Mouse (Mus musculus): Measurements from ENCODE around the gene Smarca1. TPM values are rescaled to one million over a fixed set of nuclear protein-coding genes. Genes with fewer than 3 reads are reported as not detected.
A peak's percentile ranks its signal among the peaks of the same experiment; 100 is the strongest.

Smarca1 gene
- polyA plus RNA-seq, 1 experiment: not detected

DNA sequence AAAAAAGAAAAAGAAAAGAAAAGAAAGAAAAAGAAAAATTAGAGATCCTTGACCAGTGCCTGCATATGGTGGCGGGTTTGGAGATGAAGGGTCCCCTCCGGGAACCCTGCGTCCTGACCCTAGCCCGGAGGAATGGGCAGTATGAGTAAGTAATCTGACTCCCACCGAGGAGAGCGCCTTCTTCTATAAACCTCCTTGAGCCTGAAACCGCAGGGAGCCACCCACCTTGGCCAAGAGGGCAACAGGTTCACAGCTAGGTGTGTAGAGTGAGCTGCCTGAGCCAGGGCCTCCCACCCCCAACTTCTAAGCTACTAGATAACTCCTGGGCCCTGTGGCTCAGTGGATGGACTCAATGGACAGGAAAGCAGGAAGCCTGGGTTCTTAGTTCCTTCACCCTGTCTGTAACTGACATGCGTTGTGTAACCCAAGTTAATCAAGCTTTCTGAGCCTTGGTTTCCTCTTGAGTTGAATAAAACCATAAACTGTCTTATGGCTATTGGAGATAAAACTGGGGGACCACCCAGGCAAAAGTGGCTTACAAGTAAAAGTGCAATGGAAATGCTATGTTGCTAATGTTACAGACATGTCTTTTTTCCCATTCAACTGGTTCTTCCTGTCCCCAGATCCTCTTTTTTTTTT is 20.2 kb upstream of the Smarca1 start:
- no peak for TF ChIP-seq TAL1 (IDR thresholded peaks at IDR 0.05; ENCODE audit: low read length)
- TF ChIP-seq GATA1 (IDR thresholded peaks at IDR 0.05; ENCODE audit: low read length): no peak
- Histone ChIP-seq H3K9me3 (ENCODE audit: control insufficient read depth, low read length) (no peaks in the 10 kb centered on the region), H3K27me3 (ENCODE audit: control insufficient read depth) (no peaks in the 10 kb centered on the region), H3K4me3 (replicated peaks) (peak overlapping the region; percentile 69), H3K36me3 (ENCODE audit: control insufficient read depth) (no peaks in the 10 kb centered on the region), H3K4me1 (ENCODE audit: control insufficient read depth) (peaks cover 7% of the 10 kb centered on the region)

DNA sequence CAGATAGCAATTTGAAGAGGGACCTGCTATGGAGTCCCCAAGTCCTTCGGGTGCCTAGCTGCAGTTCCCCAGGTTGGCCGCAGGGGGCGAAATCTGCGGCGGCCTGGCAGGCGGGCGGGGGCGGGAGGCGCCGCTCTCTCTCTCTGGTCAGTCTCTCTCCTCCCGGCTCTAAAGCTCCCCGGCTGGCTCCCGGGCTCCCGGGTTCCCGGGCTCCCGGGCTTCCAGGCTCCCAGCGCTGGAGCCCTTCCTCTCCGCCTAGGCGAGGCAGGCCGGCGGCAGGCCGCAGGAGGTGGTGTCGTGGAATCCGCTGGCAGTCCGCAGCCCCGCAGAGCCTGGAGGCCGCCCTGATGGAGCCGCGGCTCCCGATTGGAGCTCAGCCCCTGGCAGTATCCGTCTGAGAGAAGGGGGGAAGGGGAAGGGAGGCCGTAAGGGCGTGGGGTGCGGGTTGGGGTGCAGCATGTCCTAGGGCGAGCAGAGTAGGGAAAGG is 19.6 kb upstream of the Smarca1 start, which contains the start of gene Ocrl:
Gene Ocrl (plus strand): TSS at position 82 of the 487 bp plus-strand sequence.
- H3K9me3 ChIP-seq (ENCODE audit: control insufficient read depth, low read length): no peaks in the 10 kb centered on the region
- no peaks in the 10 kb centered on the region for H3K27me3 ChIP-seq (ENCODE audit: control insufficient read depth)
- no peaks in the 10 kb centered on the region for H3K36me3 ChIP-seq (ENCODE audit: control insufficient read depth)
- TF ChIP-seq GATA1 (IDR thresholded peaks at IDR 0.05; ENCODE audit: low read length): no peak
- TF ChIP-seq TAL1 (IDR thresholded peaks at IDR 0.05; ENCODE audit: low read length): no peak
- H3K4me3 ChIP-seq (replicated peaks): peak within 1 kb of the TSS; percentile 69
- H3K4me1 ChIP-seq (ENCODE audit: control insufficient read depth): peaks cover 7% of the 10 kb centered on the region

DNA sequence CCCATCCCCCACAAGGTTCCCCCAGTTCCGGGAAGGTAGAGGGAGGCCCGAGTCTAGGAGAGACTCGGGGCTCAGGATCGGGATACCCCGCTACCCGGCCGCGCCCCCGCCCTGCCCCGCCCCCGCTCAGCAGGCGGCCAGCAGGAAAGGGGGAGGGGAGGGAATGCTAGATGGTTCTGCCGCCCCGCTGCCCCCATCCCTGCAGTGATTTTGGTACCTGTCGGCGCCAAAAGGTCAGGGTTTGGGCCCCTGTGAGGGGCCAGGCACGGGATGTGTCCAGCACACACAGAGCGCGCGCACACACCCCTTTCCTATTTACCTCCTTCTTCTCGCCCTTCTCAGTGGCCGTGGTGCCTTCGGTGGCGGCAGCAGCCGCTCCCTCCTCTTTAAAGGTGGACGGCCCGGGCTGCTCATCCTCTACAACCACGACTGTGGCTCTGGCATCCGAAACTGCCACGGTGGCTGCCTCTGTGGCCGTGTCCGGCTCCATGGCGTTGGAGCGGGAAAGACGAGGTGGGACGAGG is 805 bp downstream of the Smarca1 start:
- Histone ChIP-seq H3K27me3 (ENCODE audit: control insufficient read depth) (peaks cover 22% of the 10 kb centered on the region), H3K4me1 (ENCODE audit: control insufficient read depth) (no peaks in the 10 kb centered on the region), H3K4me3 (replicated peaks) (peak overlapping the region; percentile 44), H3K36me3 (ENCODE audit: control insufficient read depth) (no peaks in the 10 kb centered on the region), H3K9me3 (ENCODE audit: control insufficient read depth, low read length) (no peaks in the 10 kb centered on the region)
- TF ChIP-seq TAL1 (IDR thresholded peaks at IDR 0.05; ENCODE audit: low read length): no peak

DNA sequence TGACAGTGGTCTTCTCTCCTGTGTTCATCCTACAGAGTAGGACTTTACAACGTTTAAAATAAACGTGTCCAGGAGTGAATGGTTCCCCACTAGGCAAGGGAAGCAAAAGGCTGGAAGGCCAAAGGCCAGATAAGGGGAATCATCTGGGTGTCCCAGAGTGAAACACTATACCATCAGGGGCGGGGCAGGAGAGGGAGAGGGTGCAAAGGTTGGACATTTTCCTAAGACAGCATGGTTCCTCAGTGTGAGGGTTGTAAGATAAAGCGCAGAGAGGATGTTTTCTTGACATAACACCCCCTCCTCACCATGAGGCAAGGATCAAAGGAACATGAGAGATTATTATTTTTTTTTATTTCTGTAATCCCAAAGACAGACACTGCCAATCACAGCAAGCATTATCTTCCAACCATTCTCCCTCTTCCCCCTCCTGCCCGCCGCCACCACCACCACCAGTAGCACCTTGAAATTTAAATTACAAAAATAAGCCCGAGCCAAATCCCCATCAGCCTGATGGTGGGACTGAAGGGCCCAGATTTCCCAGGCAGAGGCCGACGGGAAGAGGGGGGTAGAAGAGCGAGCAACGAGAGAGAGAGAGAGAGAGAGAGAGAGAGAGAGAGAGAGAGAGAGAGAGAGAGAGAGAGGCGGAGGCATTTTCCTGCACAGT is 1.4 kb downstream of the Smarca1 start:
- H3K27me3 ChIP-seq (ENCODE audit: control insufficient read depth): peaks cover 22% of the 10 kb centered on the region
- no peaks in the 10 kb centered on the region for H3K36me3 ChIP-seq (ENCODE audit: control insufficient read depth)
- peak overlapping the region; percentile 16 for H3K4me3 ChIP-seq (replicated peaks)
- TF ChIP-seq TAL1 (IDR thresholded peaks at IDR 0.05; ENCODE audit: low read length) (no peak), GATA1 (IDR thresholded peaks at IDR 0.05; ENCODE audit: low read length) (no peak)
- H3K9me3 ChIP-seq (ENCODE audit: control insufficient read depth, low read length): no peaks in the 10 kb centered on the region
- H3K4me1 ChIP-seq (ENCODE audit: control insufficient read depth): no peaks in the 10 kb centered on the region

DNA sequence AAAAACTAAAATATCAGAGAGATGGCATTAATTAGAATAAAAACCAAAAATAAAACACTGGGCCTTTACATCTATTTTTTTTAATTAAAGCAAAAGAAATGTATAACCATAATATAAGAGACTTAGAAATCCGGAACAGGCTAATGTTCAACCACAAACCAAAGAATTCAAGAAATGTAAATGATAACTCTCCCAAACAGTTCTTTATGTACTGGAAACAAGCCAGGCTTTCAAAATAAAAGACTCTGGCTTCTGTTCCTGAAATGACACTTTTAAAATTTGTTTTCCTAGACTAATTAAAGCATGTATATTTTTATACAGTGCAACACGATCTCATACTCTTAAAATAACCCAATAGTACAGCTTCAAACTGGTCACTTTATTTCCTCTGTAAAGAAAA is 5.4 kb downstream of the Smarca1 start:
- H3K9me3 ChIP-seq (ENCODE audit: control insufficient read depth, low read length): no peaks in the 10 kb centered on the region
- H3K4me1 ChIP-seq (ENCODE audit: control insufficient read depth): no peaks in the 10 kb centered on the region
- TF ChIP-seq TAL1 (IDR thresholded peaks at IDR 0.05; ENCODE audit: low read length) (no peak), GATA1 (IDR thresholded peaks at IDR 0.05; ENCODE audit: low read length) (no peak)
- H3K36me3 ChIP-seq (ENCODE audit: control insufficient read depth): no peaks in the 10 kb centered on the region
- H3K4me3 ChIP-seq (replicated peaks): no peak overlapping the region
- H3K27me3 ChIP-seq (ENCODE audit: control insufficient read depth): peaks cover 13% of the 10 kb centered on the region

DNA sequence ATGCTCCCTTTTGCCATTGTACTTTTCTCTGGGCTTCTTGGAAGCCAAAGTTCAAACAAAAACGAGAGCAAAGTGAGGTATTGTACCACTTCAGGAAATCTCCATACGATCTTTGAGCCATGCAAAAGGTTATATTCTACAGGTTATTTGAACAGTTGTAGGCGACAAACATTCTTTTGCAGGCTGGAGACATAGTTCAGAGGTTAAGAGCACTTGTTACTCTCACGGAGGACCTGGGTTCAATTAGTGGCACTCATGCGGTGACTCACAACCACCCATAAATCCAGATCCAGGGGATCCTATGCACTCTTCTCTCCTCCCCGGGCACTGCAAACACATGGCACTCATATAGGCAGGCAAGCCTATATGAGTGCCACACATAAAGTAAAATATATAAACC is 10.0 kb downstream of the Smarca1 start:
- no peaks in the 10 kb centered on the region for H3K27me3 ChIP-seq (ENCODE audit: control insufficient read depth)
- H3K4me3 ChIP-seq (replicated peaks): no peak overlapping the region
- H3K4me1 ChIP-seq (ENCODE audit: control insufficient read depth): no peaks in the 10 kb centered on the region
- no peaks in the 10 kb centered on the region for H3K36me3 ChIP-seq (ENCODE audit: control insufficient read depth)
- TF ChIP-seq GATA1 (IDR thresholded peaks at IDR 0.05; ENCODE audit: low read length) (no peak), TAL1 (IDR thresholded peaks at IDR 0.05; ENCODE audit: low read length) (no peak)
- H3K9me3 ChIP-seq (ENCODE audit: control insufficient read depth, low read length): no peaks in the 10 kb centered on the region

DNA sequence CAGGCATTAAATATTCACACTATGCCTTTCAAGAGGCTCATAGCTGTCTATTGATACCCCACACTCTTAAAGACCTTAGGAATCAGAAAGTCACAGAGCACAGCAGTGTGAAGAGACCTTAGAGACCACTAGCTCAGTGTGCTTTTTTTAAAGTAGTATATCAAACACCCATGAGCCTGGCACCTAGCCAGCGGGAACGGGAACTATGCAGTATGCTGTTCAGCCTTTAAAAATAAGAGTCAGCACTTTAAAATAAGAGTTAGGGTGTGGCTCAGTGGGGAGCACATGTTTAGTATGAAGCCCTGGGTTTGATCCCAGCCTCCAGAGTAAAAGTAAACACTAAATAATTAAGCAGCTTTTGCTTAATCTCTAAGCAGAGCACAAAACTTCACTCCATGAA is 12.7 kb downstream of the Smarca1 start:
- Histone ChIP-seq H3K9me3 (ENCODE audit: control insufficient read depth, low read length) (no peaks in the 10 kb centered on the region), H3K4me1 (ENCODE audit: control insufficient read depth) (no peaks in the 10 kb centered on the region), H3K36me3 (ENCODE audit: control insufficient read depth) (no peaks in the 10 kb centered on the region), H3K4me3 (replicated peaks) (no peak overlapping the region), H3K27me3 (ENCODE audit: control insufficient read depth) (no peaks in the 10 kb centered on the region)
- no peak for TF ChIP-seq GATA1 (IDR thresholded peaks at IDR 0.05; ENCODE audit: low read length)
- no peak for TF ChIP-seq TAL1 (IDR thresholded peaks at IDR 0.05; ENCODE audit: low read length)

DNA sequence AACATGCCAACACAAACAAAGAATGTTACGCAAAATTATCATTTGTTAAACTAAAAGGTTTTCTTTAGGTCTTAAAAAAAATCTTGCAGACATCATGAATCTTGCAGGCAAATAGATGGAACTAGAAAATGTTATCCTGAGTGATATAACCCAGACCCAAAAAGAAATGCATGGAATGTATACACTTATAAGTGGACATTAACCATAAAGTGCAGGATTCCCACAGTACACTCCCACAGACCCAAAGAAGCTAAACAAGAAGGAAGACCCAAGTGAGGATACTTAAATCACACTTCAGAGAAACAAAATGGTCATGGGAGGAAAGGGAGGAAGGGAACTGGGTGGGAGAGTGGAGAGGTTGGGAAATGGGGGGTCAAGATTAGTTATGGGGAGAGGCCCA is 34.2 kb downstream of the Smarca1 start:
- H3K9me3 ChIP-seq (ENCODE audit: control insufficient read depth, low read length): no peaks in the 10 kb centered on the region
- H3K36me3 ChIP-seq (ENCODE audit: control insufficient read depth): no peaks in the 10 kb centered on the region
- no peaks in the 10 kb centered on the region for H3K4me1 ChIP-seq (ENCODE audit: control insufficient read depth)
- no peak overlapping the region for H3K4me3 ChIP-seq (replicated peaks)
- TF ChIP-seq TAL1 (IDR thresholded peaks at IDR 0.05; ENCODE audit: low read length) (no peak), GATA1 (IDR thresholded peaks at IDR 0.05; ENCODE audit: low read length) (no peak)
- H3K27me3 ChIP-seq (ENCODE audit: control insufficient read depth): no peaks in the 10 kb centered on the region

DNA sequence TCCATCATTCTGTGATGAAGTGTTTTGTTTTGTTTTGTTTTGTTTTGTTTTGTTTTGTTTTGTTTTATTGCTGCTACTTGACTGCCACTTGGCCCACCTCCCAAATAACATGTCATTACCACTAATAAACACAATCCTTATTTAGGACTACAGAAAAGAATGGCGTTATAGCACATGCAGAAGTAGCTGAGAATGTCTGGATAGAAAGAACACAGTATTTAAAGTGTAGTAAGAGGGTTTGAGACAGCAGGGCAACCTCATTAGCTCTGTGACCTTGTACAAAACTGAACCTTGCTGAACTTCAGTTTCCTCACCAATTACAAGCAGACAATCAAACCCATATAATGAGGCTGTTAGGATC is 57.0 kb downstream of the Smarca1 start:
- H3K27me3 ChIP-seq (ENCODE audit: control insufficient read depth): no peaks in the 10 kb centered on the region
- TF ChIP-seq GATA1 (IDR thresholded peaks at IDR 0.05; ENCODE audit: low read length) (no peak), TAL1 (IDR thresholded peaks at IDR 0.05; ENCODE audit: low read length) (no peak)
- H3K36me3 ChIP-seq (ENCODE audit: control insufficient read depth): no peaks in the 10 kb centered on the region
- no peaks in the 10 kb centered on the region for H3K4me1 ChIP-seq (ENCODE audit: control insufficient read depth)
- no peaks in the 10 kb centered on the region for H3K9me3 ChIP-seq (ENCODE audit: control insufficient read depth, low read length)
- H3K4me3 ChIP-seq (replicated peaks): no peak overlapping the region
